9 mouse cellular contexts compared by ENCODE assay signal in genomic region chr7:130261684-130262527, GRCm38 (mm10).
DNase-seq lines count a peak whose midpoint lies in the region; ATAC-seq and TF ChIP-seq lines count a peak whose summit lies in the region.
"Had no signal": no experiment of that assay in that cellular context is flagged by ENCODE, and none has a peak within 500 bp of the region (broad histone marks: within the 10 kb centered on the region; RNA-seq: fewer than 3 reads in every experiment).

No protein-coding gene starts in this region.

- H3K4me2 ChIP-seq in lung, embryonic 15.5 days = peak overlapping the region; percentile 72
- peak overlapping the region; percentile 79 for H3K4me2 ChIP-seq in intestine, embryonic 14.5 days (ENCODE audit: low read length)

- H3K36me3 ChIP-seq in lung, embryonic 15.5 days = 0 out of 2 replicates have a peak, but pooled peaks cover 7% of the 10 kb centered on the region
- H3K36me3 ChIP-seq in intestine, embryonic 14.5 days (ENCODE audit: control insufficient read depth, insufficient read depth, low read length) = peaks cover 21% of the 10 kb centered on the region

- H3K4me1 ChIP-seq in cerebellum, adult 2 months (ENCODE audit: control insufficient read depth, insufficient read depth, low read length) = no peaks in the 10 kb centered on the region; the same call in 1 of the 2 replicates
- H3K4me1 ChIP-seq in lung, embryonic 15.5 days = peaks cover 50% of the 10 kb centered on the region
- H3K4me1 ChIP-seq in intestine, embryonic 14.5 days (replicated peaks; ENCODE audit: control insufficient read depth, insufficient read depth, low read length) = peaks cover 49% of the 10 kb centered on the region
- peaks cover 26% of the 10 kb centered on the region for H3K4me1 ChIP-seq in olfactory bulb, adult 2 months (ENCODE audit: control insufficient read depth, insufficient read depth, low read length)

- peak overlapping the region; percentile 77 for H3K9ac ChIP-seq in lung, embryonic 15.5 days
- peak overlapping the region; percentile 86 for H3K9ac ChIP-seq in intestine, embryonic 14.5 days (ENCODE audit: low read length)

- peak overlapping the region; percentile 31 for H3K4me3 ChIP-seq in cerebellum, adult 2 months (replicated peaks; ENCODE audit: insufficient read depth, low read depth, low read length)
- H3K4me3 ChIP-seq in lung, embryonic 15.5 days = peak overlapping the region; percentile 75
- peak overlapping the region; percentile 94 for H3K4me3 ChIP-seq in intestine, embryonic 14.5 days (ENCODE audit: low read depth, low read length)
- H3K4me3 ChIP-seq in olfactory bulb, adult 2 months (ENCODE audit: insufficient read depth, low read depth, low read length) = peak overlapping the region; percentile 59

- ATAC-seq in lung, embryonic 15.5 days (ENCODE audit: borderline replicate concordance, extremely low read depth, low FRiP score, low TSS enrichment) = no peak
- no peak for ATAC-seq in intestine, embryonic 14.5 days (replicated peaks; ENCODE audit: low FRiP score, low TSS enrichment, low read depth)
- ATAC-seq in CD4-positive, CD25-positive, alpha-beta regulatory T cell, adult 4 months = no peak
- no peak for ATAC-seq in erythroblast, adult 5-6 weeks (replicated peaks; ENCODE audit: low FRiP score, poor library complexity, severe bottlenecking)

- H3K27me3 ChIP-seq in cerebellum, adult 2 months (ENCODE audit: control insufficient read depth, insufficient read depth, low read length) = peaks cover 2% of the 10 kb centered on the region; the same call in 1 of the 2 replicates
- H3K27me3 ChIP-seq in lung, embryonic 15.5 days = no peaks in the 10 kb centered on the region
- H3K27me3 ChIP-seq in intestine, embryonic 14.5 days (replicated peaks; ENCODE audit: control insufficient read depth, insufficient read depth, low read length) = no peaks in the 10 kb centered on the region

- no peaks in the 10 kb centered on the region for H3K9me3 ChIP-seq in lung, embryonic 15.5 days
- H3K9me3 ChIP-seq in intestine, embryonic 14.5 days (ENCODE audit: control insufficient read depth, low read length) = no peaks in the 10 kb centered on the region

- no peak for TF ChIP-seq CTCF in cerebellum, adult 2 months (IDR thresholded peaks at IDR 0.05; ENCODE audit: borderline replicate concordance, insufficient read depth, low read depth, low read length)
- TF ChIP-seq CTCF in olfactory bulb, adult 2 months (IDR thresholded peaks at IDR 0.05; ENCODE audit: insufficient read depth, low read depth, low read length) = no peak

- TF ChIP-seq POLR2A in cerebellum, adult 2 months (IDR thresholded peaks at IDR 0.05; ENCODE audit: borderline replicate concordance, insufficient read depth, low read length) = no peak
- TF ChIP-seq POLR2A in olfactory bulb, adult 2 months (IDR thresholded peaks at IDR 0.05; ENCODE audit: insufficient read depth, low read depth, low read length) = no peak

- DNase-seq in cerebellum, adult 2 months = peak in 1 of 2 experiments; percentile 21
- no peak for DNase-seq in cerebellum, adult 11 months
- DNase-seq in lung, adult 18-20 months = no peak
- DNase-seq in intestine, embryonic 14.5 days (ENCODE audit: low spot score) = no peak
- DNase-seq: B cell, adult 2 months had no signal

- WGBS in cerebellum, adult 2 months = 21% methylated on average over 17 of the region's 17 CpGs
- 47% methylated on average over 17 of the region's 17 CpGs for WGBS in lung, embryonic 15.5 days
- 32% methylated on average over 17 of the region's 17 CpGs for WGBS in intestine, embryonic 14.5 days
- WGBS in olfactory bulb, adult 2 months = 23% methylated on average over 17 of the region's 17 CpGs

- no peak overlapping the region; the same call in 1 of the 2 replicates for H3K27ac ChIP-seq in cerebellum, adult 2 months (ENCODE audit: insufficient read depth, low read length)
- peak overlapping the region; percentile 95 for H3K27ac ChIP-seq in lung, embryonic 15.5 days
- H3K27ac ChIP-seq in intestine, embryonic 14.5 days (ENCODE audit: low read depth) = peak overlapping the region; percentile 39; the same call in 1 of the 2 replicates
- peak overlapping the region; percentile 82 for H3K27ac ChIP-seq in olfactory bulb, adult 2 months (ENCODE audit: insufficient read depth, low read depth, low read length)

Comparison
In these comparisons a context has a peak if more than half of its experiments do, and no peak if none do; other contexts are left out.
1. H3K4me3 ChIP-seq: peak in every context shown above with its lines; median percentile 94 in intestine, embryonic 14.5 days; 75 in lung, embryonic 15.5 days; 59 in olfactory bulb, adult 2 months; 31 in cerebellum, adult 2 months.